Mouse (Mus musculus) heart, postnatal 0 days (tissue): ENCODE measurements at regions not wholly inside any gene's neighbourhood (a gene's known extent, or its start where the extent isn't known, plus 50 kb on each side); places are given as distances from the start of the nearest gene placed in this dataset.

Experiments
- ATAC-seq: fragments of 200-750 bp; cut with Nextera tagmentation; 2 replicates; pipeline ENCODE4 v1.8.0; 2017; ENCODE audit warnings: low read depth, moderate number of reproducible peaks, moderate library complexity; ENCODE audit not compliant: insufficient read depth
- DNase-seq: peaks from one replicate; pipeline ENCODE4 v3.0.0-alpha.2; 2016; ENCODE audit warnings: low spot score
- H3K27ac ChIP-seq: fragments of 300-500 bp; sonication (generic); 2 replicates; pipeline ENCODE4 v1.5.1; 2014; ENCODE audit warnings: low read depth, mild to moderate bottlenecking
- H3K27me3 ChIP-seq: fragments of 300-500 bp; sonication (generic); 2 replicates; pipeline ENCODE4 v1.6.1; 2014; ENCODE audit warnings: low read length, mixed read lengths; ENCODE audit not compliant: control insufficient read depth, insufficient read depth
- H3K36me3 ChIP-seq: fragments of 300-500 bp; sonication (generic); replicated peaks from 2 replicates; pipeline ENCODE4 v1.6.1; 2014; ENCODE audit warnings: low read length, mixed read lengths; ENCODE audit not compliant: control insufficient read depth, insufficient read depth
- H3K4me1 ChIP-seq: fragments of 300-500 bp; sonication (generic); 2 replicates; pipeline ENCODE4 v1.6.1; 2014; ENCODE audit warnings: antibody characterized with exemption; ENCODE audit not compliant: control insufficient read depth, insufficient read depth
- H3K4me2 ChIP-seq: fragments of 300-500 bp; sonication (generic); 2 replicates; pipeline ENCODE4 v1.6.1; 2014; ENCODE audit warnings: low read depth, mild to moderate bottlenecking, low read length, moderate library complexity
- H3K4me3 ChIP-seq: fragments of 300-500 bp; sonication (generic); 2 replicates; pipeline ENCODE4 v1.5.1; 2014; ENCODE audit warnings: low read depth, low read length
- H3K9ac ChIP-seq: fragments of 300-500 bp; sonication (generic); replicated peaks from 2 replicates; pipeline ENCODE4 v1.6.1; 2014; ENCODE audit warnings: low read depth, low read length, mixed read lengths
- H3K9me3 ChIP-seq: fragments of 300-500 bp; sonication (generic); replicated peaks from 2 replicates; pipeline ENCODE4 v1.6.1; 2016; ENCODE audit warnings: low read length; ENCODE audit not compliant: control insufficient read depth
- CTCF ChIP-seq: IDR thresholded peaks from 2 replicates; pipeline ENCODE4 v1.5.1; 2016; ENCODE audit warnings: antibody characterized with exemption, control low read depth, low read depth
- EP300 ChIP-seq: IDR thresholded peaks from 2 replicates; pipeline ENCODE4 v1.6.1; 2016; ENCODE audit warnings: antibody characterized with exemption, low read depth
- WGBS: fragments of 180-500 bp; shearing (Covaris S2); extraction: QIAGEN DNeasy Blood & Tissue Kit; methylation state at CpG from one replicate; pipeline ENCODE4 v1.1.7; 2014; 5-methylcytosine and 5-hydroxymethylcytosine counted together

- H3K27ac ChIP-seq: no peak overlapping the region
These were observed 120.6 kb downstream of the Dact1 start for GRCm38 (mm10) chr12:71430331-71430730.

GRCm38 (mm10) chr12:71431116-71431515 is 121.4 kb downstream of the Dact1 start:
- Histone ChIP-seq H3K27ac (no peak overlapping the region), H3K27me3 (no peaks in the 10 kb centered on the region), H3K4me2 (no peak overlapping the region), H3K36me3 (no peaks in the 10 kb centered on the region), H3K9me3 (no peaks in the 10 kb centered on the region), H3K4me1 (peaks cover 8% of the 10 kb centered on the region), H3K9ac (no peak overlapping the region), H3K4me3 (no peak overlapping the region)
- 84% methylated on average over 8 of the region's 8 CpGs for WGBS
- no peak for ATAC-seq
- DNase-seq: no peak
- TF ChIP-seq CTCF: no peak
- no peak for TF ChIP-seq EP300

More at GRCm38 (mm10) chr12:71430331-71430730, 120.6 kb downstream of the Dact1 start:
- Histone ChIP-seq H3K4me2 (no peak overlapping the region), H3K36me3 (no peaks in the 10 kb centered on the region), H3K9me3 (no peaks in the 10 kb centered on the region), H3K4me3 (no peak overlapping the region), H3K9ac (no peak overlapping the region), H3K4me1 (peaks cover 11% of the 10 kb centered on the region), H3K27me3 (no peaks in the 10 kb centered on the region)
- no peak for DNase-seq
- ATAC-seq: no peak
- WGBS: 59% methylated on average over 11 of the region's 11 CpGs
- no peak for TF ChIP-seq CTCF
- TF ChIP-seq EP300: no peak

DNA sequence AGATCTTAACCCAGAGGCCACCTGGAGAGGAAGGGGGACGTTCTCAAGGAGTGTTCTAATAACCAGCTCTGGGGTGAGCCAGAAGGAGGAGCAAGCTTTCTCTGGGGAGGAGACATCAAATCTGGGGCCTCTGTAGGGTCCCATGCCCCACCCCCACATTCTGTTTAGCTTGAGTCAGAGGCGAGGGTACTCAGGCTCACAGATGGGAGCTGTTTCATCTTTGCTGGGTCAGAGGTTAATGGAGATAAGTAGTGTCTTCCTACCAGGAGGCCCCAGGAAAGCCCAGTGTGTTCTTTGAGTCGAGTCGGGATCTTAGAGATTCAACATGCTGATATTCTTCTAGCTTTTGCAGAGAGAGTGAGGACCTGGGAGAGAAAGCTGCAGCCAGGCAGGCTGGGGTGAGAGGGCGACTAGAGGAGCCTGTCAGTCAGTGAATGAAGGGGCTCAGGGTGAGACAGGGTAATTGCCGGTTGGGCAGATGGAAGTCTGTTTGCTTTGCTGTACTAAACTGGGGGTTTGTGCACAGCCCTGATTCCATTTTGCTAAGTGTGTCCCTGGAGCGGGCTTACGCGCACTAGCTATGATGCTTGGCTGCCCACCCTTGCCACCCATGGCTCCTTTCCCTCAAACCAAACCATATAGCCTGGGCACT is 124.0 kb downstream of the Dact1 start:
- H3K4me2 ChIP-seq: no peak overlapping the region
- no peaks in the 10 kb centered on the region for H3K36me3 ChIP-seq
- H3K4me1 ChIP-seq: 0 out of 2 replicates have a peak, but pooled peaks cover 3% of the 10 kb centered on the region
- no peaks in the 10 kb centered on the region for H3K9me3 ChIP-seq
- TF ChIP-seq CTCF (no peak), EP300 (no peak)
- WGBS: 58% methylated on average over 9 of the region's 9 CpGs
- H3K27ac ChIP-seq: no peak overlapping the region
- H3K9ac ChIP-seq: no peak overlapping the region
- no peak overlapping the region for H3K4me3 ChIP-seq
- H3K27me3 ChIP-seq: no peaks in the 10 kb centered on the region
- no peak for ATAC-seq
- no peak for DNase-seq

GRCm38 (mm10) chr12:71438254-71438653 is 128.6 kb downstream of the Dact1 start:
- WGBS: 48% methylated on average over 6 of the region's 6 CpGs
- TF ChIP-seq CTCF (peak; percentile 27), EP300 (no peak)
- Histone ChIP-seq H3K9me3 (no peaks in the 10 kb centered on the region), H3K9ac (no peak overlapping the region), H3K27me3 (no peaks in the 10 kb centered on the region), H3K4me1 (peaks cover 10% of the 10 kb centered on the region), H3K4me3 (no peak overlapping the region), H3K36me3 (no peaks in the 10 kb centered on the region), H3K27ac (no peak overlapping the region), H3K4me2 (no peak overlapping the region)
- DNase-seq (peak; percentile 26), ATAC-seq (no peak; the same call in 1 of the 2 replicates)

GRCm38 (mm10) chr12:71440863-71441262 is 131.2 kb downstream of the Dact1 start:
- WGBS: 46% methylated on average over 3 of the region's 3 CpGs

GRCm38 (mm10) chr12:71441272-71441671 is 131.6 kb downstream of the Dact1 start:
- peaks cover 10% of the 10 kb centered on the region for H3K4me1 ChIP-seq
- WGBS: 26% methylated on average over 5 of the region's 5 CpGs
- no peak overlapping the region for H3K9ac ChIP-seq
- H3K9me3 ChIP-seq: no peaks in the 10 kb centered on the region
- no peak overlapping the region for H3K27ac ChIP-seq
- no peaks in the 10 kb centered on the region for H3K36me3 ChIP-seq
- DNase-seq (peak; percentile 29), ATAC-seq (peak; percentile 41; the same call in 1 of the 2 replicates)
- H3K4me2 ChIP-seq: no peak overlapping the region
- H3K27me3 ChIP-seq: no peaks in the 10 kb centered on the region
- TF ChIP-seq CTCF (no peak), EP300 (no peak)
- H3K4me3 ChIP-seq: no peak overlapping the region

More at GRCm38 (mm10) chr12:71440863-71441262, 131.2 kb downstream of the Dact1 start:
- no peak overlapping the region for H3K4me3 ChIP-seq
- no peak overlapping the region for H3K9ac ChIP-seq
- no peak overlapping the region for H3K27ac ChIP-seq
- no peaks in the 10 kb centered on the region for H3K36me3 ChIP-seq
- peaks cover 10% of the 10 kb centered on the region for H3K4me1 ChIP-seq
- DNase-seq: peak; percentile 24
- no peaks in the 10 kb centered on the region for H3K27me3 ChIP-seq
- ATAC-seq: peak; percentile 60; the same call in 1 of the 2 replicates
- no peak overlapping the region for H3K4me2 ChIP-seq
- no peak for TF ChIP-seq EP300
- H3K9me3 ChIP-seq: no peaks in the 10 kb centered on the region
